Mouse (Mus musculus) small intestine, adult 2 months (tissue): ENCODE data around the gene Atp6v1b1. TPM values are rescaled to one million over a fixed set of nuclear protein-coding genes. Genes with fewer than 3 reads are reported as not detected.

ENCODE experiments used
- H3K27ac ChIP-seq: fragments of 200-500 bp; 2 replicates; pipeline ENCODE4 v1.5.1; 2012; ENCODE audit warnings: low read depth, low read length, control low read depth, inconsistent platforms; ENCODE audit not compliant: insufficient read depth
- H3K27me3 ChIP-seq: fragments of 200-500 bp; 2 replicates; pipeline ENCODE4 v1.6.1; 2012; ENCODE audit warnings: mild to moderate bottlenecking, moderate library complexity, low read length, inconsistent platforms; ENCODE audit not compliant: control insufficient read depth, insufficient read depth
- H3K36me3 ChIP-seq: fragments of 200-500 bp; 2 replicates; pipeline ENCODE4 v1.6.1; 2012; ENCODE audit warnings: mild to moderate bottlenecking, low read length, control low read depth, inconsistent platforms; ENCODE audit not compliant: control insufficient read depth, insufficient read depth
- H3K4me1 ChIP-seq: fragments of 200-500 bp; 2 replicates; pipeline ENCODE4 v1.6.1; 2012; ENCODE audit warnings: low read length, inconsistent platforms, mixed read lengths; ENCODE audit not compliant: control insufficient read depth, insufficient read depth, insufficient read length
- H3K4me3 ChIP-seq: fragments of 200-500 bp; 2 replicates; pipeline ENCODE4 v1.5.1; 2012; ENCODE audit warnings: low read depth, mild to moderate bottlenecking, control low read depth, inconsistent platforms, low read length, moderate library complexity
- CTCF ChIP-seq: fragments of 200-500 bp; IDR thresholded peaks from 2 replicates; pipeline ENCODE4 v1.5.1; 2012; ENCODE audit warnings: low read depth, mild to moderate bottlenecking, control low read depth, inconsistent platforms, low read length, moderate library complexity, mixed read lengths; ENCODE audit not compliant: insufficient replicate concordance, insufficient read length; ENCODE audit errors: extremely low read depth
- POLR2A ChIP-seq: fragments of 200-500 bp; IDR thresholded peaks from 2 replicates; pipeline ENCODE4 v1.6.1; 2012; ENCODE audit warnings: low read depth, mild to moderate bottlenecking, control low read depth, inconsistent platforms, low read length, moderate library complexity
- WGBS: fragments of 180-500 bp; shearing (Covaris S2); methylation state at CpG from one replicate; pipeline ENCODE4 v1.1.7; 2018; 5-methylcytosine and 5-hydroxymethylcytosine counted together
- polyA plus RNA-seq: library from polyadenylated mRNA; depleted of rRNA; stranded (reverse); fragments of >200 nt; gene quantifications from 2 replicates; pipeline ENCODE4 v1.2.3, GENCODE M21; 2012

Atp6v1b1 gene
- polyA plus RNA-seq, 1 experiment, result not detected

DNA sequence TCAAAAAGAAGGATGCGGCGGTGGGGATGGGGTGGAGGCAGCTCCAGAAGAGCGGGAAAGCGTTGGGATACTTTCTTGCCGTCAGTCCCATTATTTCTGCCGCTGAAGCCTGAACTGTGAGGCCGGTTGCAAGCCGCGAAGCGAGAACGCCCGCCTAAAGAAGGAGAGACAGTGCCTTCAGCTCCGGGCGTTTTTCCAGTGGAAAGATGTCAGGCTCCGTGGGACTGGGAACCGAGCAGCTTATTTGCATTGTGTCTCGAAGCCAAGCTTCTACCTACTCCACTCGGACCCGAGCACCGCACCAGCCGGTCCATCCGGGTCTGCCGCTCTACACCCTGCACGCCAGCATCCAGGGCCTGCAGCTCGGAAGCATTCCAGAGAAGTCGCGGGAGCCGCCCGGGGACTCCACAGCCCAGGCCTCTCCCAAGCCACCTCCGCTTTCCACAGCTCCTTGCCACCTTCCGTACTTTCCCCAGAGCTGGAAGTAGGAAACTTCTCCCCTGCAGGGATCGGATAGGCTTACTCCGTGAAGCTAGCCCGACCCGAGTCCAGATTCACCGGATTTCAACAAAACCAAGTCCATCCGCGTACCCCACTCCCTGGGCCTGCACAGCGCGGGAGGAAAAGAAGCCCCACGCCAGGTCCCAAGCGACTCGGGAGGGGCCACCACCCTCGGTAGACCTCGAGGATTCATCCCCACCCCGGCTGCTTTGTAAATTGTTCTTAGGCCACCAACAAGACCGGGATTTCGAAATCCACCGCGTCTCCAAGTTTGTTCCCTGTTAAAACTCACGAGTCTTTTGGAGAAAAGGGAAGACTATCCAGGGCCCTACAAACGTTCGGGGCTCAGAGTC lies 40.4 kb upstream of the Atp6v1b1 start:
- 3% methylated on average over 53 of the region's 53 CpGs for WGBS
- peaks cover 75% of the 10 kb centered on the region for H3K27me3 ChIP-seq
- no peaks in the 10 kb centered on the region for H3K36me3 ChIP-seq
- TF ChIP-seq POLR2A (no peak), CTCF (no peak)
- H3K4me3 ChIP-seq, result no peak overlapping the region
- no peaks in the 10 kb centered on the region for H3K4me1 ChIP-seq
- H3K27ac ChIP-seq, result no peak overlapping the region

DNA sequence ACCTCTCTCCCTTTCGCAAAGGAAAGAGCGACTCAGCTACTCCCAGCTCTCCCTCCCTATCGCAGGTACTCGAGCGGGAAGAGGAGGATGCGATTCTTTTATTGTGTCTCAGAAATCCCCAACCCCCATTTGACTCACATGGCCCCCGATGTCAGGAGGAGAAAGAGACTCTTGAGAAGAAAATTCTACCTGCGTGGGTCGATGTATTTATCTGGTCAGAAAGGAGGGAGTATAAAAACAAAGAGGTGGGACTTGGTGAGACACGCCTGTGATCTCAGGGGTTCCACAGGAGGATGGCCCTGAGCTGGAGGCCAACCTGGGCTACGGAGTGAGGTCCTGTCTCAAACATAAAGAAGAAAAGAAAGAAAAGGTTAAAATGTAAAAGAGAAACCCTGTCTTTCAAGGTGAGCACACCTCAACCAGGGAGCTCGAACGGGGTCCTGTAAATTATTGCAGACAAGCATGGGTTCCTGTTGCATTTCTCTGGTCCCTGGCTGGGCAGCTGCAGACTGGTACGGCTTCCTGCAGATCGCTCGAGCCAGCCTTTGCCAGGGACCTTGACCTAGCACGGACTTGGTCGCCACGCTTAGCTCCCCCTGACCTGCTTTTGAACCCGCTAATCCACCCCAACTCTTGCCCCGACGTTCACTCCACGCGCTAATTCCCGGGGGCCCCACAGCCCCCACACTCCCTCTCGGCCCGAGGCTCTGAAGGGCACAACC lies 39.6 kb upstream of the Atp6v1b1 start:
- H3K27me3 ChIP-seq, result peaks cover 74% of the 10 kb centered on the region
- no peak for TF ChIP-seq POLR2A
- TF ChIP-seq CTCF, result no peak
- no peaks in the 10 kb centered on the region for H3K36me3 ChIP-seq
- no peak overlapping the region for H3K27ac ChIP-seq
- 3% methylated on average over 27 of the region's 27 CpGs for WGBS
- H3K4me3 ChIP-seq, result no peak overlapping the region
- no peaks in the 10 kb centered on the region for H3K4me1 ChIP-seq

- no peak overlapping the region for H3K4me3 ChIP-seq
- no peaks in the 10 kb centered on the region for H3K4me1 ChIP-seq
- no peak overlapping the region for H3K27ac ChIP-seq
- TF ChIP-seq POLR2A (no peak), CTCF (no peak)
- 6% methylated on average over 10 of the region's 10 CpGs for WGBS
- H3K36me3 ChIP-seq, result no peaks in the 10 kb centered on the region
- peaks cover 73% of the 10 kb centered on the region for H3K27me3 ChIP-seq
These were observed 39.1 kb upstream of the Atp6v1b1 start for GRCm38 (mm10) chr6:83703722-83704078.

DNA sequence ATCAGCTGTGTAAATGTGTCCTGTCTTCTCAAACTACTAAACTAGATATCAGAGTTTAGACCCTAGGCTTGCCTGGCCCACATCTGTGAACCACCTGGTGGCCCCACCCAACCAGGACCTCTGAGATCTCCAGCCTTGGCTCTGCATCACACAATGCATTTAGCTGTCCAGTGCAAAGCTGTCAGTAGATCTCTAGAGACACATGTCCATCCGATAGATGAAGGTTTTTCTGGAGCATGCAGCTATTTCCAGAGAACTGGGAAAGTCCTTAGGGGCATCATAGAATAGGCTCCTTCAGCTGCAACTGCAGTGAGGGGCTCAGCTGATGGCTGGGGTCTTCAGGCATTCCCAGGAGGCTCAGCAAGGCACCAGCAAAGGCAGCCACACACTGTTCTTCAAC lies 38.5 kb upstream of the Atp6v1b1 start:
- 32% methylated on average over 1 of the region's 1 CpGs for WGBS
- H3K4me1 ChIP-seq, result no peaks in the 10 kb centered on the region
- no peak for TF ChIP-seq CTCF
- TF ChIP-seq POLR2A, result no peak
- H3K4me3 ChIP-seq, result no peak overlapping the region
- H3K36me3 ChIP-seq, result no peaks in the 10 kb centered on the region
- peaks cover 72% of the 10 kb centered on the region for H3K27me3 ChIP-seq
- no peak overlapping the region for H3K27ac ChIP-seq

DNA sequence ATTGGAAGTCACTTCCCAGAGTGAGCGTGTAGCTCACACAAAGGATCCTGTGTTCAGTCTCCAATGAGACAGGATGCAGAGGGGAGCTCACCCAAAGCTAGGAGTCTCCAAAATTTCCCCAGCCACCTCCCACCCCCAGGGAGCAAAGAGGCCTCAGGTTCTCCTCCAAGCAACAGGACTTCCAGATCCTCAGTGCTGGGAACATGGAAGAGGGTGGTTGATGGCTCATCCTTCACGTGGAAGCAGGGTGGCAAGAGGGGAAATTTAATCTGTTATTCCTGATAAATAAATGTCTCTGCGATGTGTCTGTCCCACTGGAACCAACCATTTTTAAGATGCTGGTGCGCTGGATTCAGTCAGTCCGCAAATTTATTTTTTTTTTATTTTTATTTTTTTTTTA lies 38.1 kb upstream of the Atp6v1b1 start:
- Histone ChIP-seq H3K4me1 (no peaks in the 10 kb centered on the region), H3K36me3 (no peaks in the 10 kb centered on the region), H3K27ac (no peak overlapping the region), H3K4me3 (no peak overlapping the region), H3K27me3 (peaks cover 73% of the 10 kb centered on the region)
- 31% methylated on average over 5 of the region's 5 CpGs for WGBS
- no peak for TF ChIP-seq POLR2A
- TF ChIP-seq CTCF, result no peak

DNA sequence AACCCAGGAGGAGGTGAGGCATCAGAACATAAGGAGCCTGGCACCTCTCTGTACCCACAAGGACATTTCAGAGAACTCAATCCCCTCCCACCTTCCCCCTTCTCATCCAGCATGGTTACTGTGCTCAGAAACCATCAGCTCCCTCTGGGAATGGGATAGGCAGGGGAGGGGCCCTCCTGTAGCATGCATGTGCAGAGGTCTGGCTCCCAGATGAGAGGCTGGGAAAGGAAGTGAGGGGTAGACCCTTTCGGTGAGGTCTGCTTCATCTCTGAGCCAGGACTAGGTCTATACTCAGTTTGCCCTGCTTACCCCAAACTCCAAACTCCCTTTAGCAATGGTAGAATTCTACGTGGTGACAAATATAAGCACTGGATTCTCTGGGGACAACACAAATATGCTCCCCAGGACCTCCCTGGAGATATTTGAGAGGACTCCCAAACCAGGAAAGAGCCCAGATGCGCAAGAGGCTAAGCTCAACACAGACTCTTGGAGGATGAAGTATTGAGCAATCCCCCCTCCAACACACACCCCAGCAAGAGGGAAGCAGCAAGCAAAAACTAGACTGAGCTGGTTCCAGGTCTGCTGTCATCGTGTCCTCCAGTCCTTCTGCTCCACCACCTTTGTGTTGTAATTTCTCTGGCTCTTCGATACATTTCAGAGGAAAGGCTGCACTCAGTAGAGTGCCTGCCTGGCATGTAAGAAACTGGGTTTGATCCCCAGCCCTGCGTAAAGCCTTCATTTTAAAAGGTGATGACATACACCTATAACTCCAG lies 34.9 kb upstream of the Atp6v1b1 start:
- 13% methylated on average over 6 of the region's 6 CpGs for WGBS
- Histone ChIP-seq H3K27ac (no peak overlapping the region), H3K36me3 (no peaks in the 10 kb centered on the region), H3K4me3 (no peak overlapping the region), H3K27me3 (peaks cover 81% of the 10 kb centered on the region), H3K4me1 (peaks cover 15% of the 10 kb centered on the region; the same call in 1 of the 2 replicates)
- no peak for TF ChIP-seq POLR2A
- no peak for TF ChIP-seq CTCF
